Mouse (Mus musculus) retina, adult 2 months (tissue): ENCODE measurements around the gene Gm9837.

Source experiments
- DNase-seq: peaks from one replicate; pipeline ENCODE4 v3.0.0-alpha.2; 2012; ENCODE audit warnings: low read depth, low spot score

The Gm9837 gene

GRCm38 (mm10) chr11:53425711-53426255 is 44.5 kb downstream of the Gm9837 start:
- DNase-seq: no peak

DNA sequence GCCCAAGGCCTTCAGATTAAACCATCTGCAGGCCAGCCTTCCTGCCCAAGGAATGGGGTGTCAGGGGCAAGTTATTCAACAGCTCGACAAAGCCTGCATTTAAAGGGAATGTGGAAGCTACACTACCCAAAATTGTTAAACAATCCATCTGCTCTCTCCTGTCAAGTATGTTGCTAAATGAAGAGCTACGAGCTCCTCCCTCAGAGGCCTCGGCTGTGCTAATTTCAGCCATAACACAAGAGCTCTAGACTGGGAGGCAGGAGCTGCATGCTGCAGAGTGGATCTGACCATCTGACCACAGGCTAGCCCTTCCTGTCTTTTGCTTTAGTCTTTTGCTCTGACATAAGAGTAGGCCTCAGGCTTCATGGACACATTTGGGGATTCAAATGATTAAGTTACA is 45.0 kb downstream of the Gm9837 start:
- DNase-seq: no peak

- DNase-seq: no peak
Measured at GRCm38 (mm10) chr11:53424826-53425225, 45.5 kb downstream of the Gm9837 start.

DNA sequence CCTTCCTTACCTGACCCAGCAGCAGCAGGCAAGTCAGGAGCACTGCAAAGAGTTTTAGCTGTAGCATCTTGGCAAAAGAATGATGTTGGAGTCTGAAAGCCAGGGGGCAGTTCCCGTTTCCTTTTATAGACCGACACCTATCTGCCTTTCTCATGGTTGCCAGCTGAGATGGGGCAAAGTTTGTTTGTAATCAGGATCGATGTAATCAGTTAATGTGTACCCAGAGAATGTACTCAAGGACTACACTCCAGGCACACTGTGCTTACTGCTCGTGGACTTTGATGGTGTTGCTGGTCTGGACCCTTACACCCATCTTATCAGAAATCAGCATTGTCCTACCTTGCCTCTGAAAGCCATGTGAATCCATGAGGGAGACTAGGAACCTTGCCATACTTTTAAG is 47.2 kb downstream of the Gm9837 start, which contains the start of gene Leap2:
TSS of gene Leap2 (minus strand) at position 135 of the 400 bp plus-strand sequence.
- no peak for DNase-seq
